Mouse (Mus musculus) thymus, postnatal 25 days (tissue): ENCODE results near the gene Tmcc2.

Experiments
- DNase-seq: peaks from one replicate; pipeline ENCODE4 v3.0.0; 2022

Gene Tmcc2

DNA sequence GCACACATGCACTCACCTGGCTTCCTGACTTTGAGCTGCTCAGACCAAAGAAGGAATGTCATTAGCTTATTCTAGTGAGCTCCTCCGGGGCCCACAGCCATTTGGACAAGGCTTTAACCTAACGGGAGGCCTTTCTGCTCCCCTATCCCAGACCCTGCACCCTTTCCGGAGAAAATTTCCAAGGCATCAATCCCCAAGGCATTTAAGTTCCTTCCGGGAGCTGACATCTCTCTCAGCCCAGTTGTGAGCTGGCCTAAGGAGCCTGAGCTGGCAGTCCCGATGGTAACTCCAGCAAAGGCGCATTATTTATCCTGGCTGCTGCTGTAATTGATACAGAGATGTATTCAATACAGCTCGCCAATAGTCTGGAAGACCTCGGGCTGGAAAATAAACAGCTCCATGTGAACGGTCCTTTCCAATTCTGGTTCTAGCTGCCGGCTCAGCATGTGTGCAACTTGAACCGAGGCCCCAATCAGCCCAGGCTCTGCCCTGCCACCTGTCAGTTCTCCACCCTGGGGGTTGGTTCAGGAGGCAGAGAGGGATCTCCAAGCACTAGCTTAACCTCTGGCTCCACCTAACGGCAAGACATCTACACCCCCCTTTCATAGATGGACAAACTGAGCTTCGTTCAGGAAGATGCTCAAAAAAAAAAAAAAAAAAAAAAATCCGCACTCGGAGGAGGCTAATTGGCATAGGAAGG is 1.0 kb downstream of the Tmcc2 start:
- peak; percentile 45 for DNase-seq

DNA sequence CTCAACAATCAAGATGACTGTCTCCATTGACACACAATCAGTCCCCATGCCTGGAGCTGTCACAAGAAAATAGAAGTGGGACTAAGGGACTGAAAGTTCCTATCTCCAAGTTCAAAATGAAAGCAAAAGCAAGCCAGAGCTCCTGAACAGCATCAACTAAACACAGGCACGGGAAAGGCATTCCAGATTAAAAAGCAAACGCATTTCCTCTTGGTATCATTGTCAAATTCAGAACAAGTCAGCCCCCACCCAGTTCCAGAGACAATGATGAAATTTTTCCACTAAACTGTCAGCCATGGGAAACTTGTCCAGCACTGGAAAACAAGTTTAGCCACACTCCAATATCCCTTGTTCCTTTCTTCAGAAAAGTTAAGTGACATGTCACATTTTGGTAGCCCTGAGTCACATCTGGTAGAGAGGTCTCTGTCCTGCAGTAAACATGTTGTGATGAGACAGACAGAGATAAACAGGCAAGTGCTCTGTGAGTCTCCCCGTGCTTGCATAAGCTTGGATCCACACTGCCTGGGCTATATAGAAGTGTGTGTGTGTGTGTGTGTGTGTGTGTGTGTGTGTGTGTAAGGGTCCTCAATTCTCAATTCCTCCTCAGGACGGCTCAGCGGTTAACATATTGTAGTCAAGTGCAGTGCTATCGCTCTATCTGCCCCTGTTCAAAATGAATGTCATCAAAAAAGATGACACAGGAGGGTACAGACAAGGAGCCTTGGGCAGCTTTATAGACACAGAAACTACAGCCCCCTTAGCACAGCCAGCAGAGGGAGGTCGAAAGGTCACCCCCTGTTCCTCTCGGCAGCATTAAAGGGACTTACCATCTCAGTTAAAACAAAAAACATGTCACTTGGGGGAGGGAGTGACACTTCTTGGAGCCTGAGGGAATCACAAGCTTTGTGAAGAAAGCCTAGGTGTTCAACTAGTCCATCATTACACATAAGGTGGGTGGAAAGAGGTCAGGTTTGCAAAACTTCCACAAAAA is 2.0 kb downstream of the Tmcc2 start:
- no peak for DNase-seq

DNA sequence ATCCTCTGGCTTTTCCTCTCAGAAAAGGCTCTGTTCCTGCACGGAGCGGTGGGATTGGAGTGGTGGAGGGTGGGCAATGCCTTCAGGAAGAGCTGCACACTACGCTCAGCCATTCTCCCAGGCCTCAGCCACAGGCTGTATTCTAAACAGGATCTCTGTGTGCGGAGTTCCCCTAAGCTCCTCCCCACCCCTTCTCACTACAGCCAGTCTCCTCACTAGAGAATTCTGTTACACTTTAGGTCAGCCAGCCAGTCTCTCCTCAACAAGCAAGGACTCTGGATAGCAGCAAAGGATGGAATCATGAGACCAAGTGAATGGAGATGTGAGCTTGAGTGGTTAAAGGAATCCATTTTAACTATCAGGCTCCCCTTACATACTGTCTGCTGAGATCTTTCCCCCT is 3.1 kb downstream of the Tmcc2 start:
- no peak for DNase-seq

DNA sequence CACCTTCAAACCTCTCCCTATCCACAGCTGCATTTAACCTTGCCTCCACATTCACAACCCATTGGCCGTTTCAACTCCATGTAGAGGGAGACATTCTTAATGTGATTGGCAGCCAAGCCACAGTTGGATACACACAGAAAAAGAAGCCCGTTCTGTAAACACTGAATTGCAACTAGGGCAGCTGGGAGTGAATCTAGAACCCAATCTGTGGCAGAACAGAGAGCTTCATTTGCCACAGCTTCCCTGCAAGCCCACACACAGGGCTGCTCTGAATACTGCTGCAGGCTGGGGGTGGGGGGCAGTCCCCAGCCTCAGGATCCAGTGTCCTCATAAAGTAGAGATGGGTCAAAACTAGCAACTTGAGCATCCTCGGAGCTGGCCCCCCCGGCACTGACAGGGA is 4.8 kb downstream of the Tmcc2 start:
- no peak for DNase-seq

DNA sequence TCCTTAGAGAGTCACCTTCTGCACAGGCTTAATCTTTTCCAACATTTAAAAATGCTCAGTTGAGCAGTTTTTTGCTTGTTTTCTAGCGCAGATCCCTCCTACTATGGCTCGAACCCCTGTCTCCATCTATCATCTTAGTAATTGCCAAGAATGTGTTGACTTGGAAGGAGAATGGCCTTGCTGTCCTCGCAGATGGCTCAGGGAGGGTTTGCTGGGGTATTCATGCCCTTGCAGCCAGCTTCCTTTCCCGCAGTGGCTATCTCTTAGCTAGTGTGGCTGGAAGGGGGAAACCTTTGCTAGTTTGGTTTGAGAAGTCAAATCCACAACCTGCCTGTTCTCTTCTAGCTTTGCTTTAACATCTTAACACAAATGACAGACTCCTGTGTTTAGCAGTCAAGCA is 5.4 kb downstream of the Tmcc2 start:
- no peak for DNase-seq

DNA sequence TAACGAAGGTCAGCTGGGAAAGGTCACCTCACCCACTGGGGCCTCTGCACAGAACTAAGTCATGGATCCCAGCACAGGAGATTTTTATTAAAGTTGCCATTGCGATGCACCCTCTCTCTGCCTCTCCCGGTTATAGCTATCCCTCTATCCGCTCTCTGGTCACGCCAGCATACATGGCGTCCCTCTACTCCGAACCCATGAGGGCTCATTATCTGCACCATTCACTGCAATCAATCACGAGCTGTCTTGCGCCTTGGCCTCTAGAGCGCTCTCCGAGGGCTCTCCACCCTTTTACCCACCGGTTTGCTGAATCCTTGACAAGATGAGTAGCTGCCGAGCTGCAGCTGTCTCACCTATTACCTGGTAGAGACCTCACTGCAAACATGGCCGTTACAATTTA is 5.8 kb downstream of the Tmcc2 start:
- no peak for DNase-seq

DNA sequence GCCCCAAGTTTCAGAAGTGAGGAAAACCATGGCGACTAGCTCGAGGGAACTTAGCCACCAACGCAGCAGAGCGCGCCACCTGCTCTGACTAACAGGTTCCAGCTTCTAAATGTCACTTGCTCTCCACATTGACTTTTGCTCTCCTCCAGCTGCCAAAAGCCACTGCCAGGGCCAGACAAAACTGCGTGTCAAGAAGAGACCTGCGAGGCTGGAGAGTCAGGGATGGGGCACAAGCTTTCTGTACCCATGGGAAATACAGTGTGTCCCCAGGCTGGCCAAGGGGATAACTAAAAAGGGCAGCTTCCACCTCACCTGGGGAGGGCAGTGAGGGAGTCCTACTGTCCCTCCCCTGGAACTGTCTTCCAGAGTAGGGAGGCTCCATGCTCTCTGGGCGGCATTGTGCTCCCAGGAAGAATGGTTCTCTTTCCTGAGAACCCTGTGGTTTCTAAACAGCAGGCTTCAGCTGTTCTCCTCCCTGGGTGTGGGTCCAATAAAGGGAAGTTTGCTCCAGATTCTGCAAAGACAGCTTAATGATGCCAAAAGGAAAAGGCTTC is 7.0 kb downstream of the Tmcc2 start:
- no peak for DNase-seq

DNA sequence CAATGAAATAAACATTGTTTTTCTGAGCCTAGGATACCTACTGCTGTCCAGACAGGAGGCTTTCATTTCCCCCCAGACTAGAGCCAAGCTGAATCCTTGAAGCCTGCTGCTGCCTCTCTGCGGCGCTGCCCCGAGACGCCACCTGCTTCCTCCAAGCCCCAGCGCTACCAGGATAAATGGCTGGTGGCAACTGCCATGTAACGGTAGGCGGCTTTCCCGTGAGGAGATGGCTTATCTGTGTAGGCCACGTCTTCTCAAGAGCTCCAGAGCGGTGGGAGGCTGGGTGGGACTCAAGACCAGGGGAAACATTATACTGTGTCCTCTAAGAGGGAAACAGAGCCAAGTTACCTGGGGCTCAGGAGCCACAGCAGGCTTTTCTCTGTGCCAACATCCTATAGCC is 9.2 kb downstream of the Tmcc2 start:
- peak; percentile 25 for DNase-seq

DNA sequence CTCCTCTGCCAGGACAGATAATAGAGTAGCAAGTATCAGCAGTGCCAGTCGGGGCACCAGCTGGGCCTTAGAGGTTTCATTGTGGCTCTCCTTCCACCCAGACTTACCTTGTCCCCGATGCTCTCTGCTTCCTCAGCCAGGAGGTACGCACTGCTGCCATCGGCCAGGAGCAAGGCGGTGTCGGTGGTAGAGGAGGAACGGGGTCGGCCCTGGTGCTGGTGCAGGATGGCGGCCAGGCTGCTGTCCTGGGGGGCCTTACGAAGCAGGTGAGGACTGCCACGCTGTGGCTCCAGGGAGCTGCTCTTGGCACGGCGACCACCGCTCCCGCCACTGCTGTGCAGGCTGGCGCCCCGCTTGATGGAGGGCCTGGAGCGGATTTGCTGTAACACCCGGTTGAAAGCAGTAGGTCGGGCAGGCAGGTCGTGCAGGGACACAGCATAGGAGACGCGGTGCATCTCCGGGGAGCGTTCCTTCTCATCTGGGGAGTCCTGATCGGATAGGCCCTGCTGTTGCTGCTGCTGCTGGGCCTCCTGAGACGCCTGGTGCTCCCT is 10.5 kb downstream of the Tmcc2 start:
- no peak for DNase-seq

DNA sequence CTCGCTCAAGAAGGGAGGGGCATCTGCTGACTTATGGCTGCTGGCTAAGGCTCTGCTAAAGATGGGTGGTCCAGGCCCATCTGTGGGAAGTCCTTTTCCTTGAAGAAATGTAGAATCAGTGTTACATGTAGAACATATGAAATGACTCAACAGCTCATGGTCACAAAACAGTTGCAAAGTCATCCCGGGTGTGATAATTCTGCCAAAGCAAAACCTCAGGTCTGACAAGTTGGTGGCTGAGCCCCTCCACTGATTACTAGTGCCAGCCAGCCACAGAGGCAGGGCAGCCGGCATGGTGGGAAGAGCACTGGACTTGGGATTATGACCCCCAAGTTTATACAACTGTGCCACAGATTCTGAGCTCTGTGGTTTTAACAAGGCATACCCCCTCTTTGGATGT is 13.3 kb downstream of the Tmcc2 start:
- DNase-seq, result no peak

DNA sequence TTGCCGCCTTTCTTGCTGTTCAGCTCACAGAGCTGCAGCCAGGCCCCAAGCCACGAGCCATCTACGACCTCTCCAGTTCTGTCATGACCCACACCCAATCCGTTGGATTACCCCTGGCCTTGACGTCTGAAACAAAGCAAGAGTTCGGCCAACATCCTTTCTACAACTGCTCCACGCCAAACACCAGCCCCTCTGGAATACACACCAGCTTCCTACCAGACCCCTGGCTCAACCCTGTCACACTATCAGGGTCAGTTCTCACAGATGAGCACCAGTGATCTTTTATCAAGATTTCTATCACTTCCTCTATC is 14.1 kb downstream of the Tmcc2 start:
- DNase-seq, result no peak

DNA sequence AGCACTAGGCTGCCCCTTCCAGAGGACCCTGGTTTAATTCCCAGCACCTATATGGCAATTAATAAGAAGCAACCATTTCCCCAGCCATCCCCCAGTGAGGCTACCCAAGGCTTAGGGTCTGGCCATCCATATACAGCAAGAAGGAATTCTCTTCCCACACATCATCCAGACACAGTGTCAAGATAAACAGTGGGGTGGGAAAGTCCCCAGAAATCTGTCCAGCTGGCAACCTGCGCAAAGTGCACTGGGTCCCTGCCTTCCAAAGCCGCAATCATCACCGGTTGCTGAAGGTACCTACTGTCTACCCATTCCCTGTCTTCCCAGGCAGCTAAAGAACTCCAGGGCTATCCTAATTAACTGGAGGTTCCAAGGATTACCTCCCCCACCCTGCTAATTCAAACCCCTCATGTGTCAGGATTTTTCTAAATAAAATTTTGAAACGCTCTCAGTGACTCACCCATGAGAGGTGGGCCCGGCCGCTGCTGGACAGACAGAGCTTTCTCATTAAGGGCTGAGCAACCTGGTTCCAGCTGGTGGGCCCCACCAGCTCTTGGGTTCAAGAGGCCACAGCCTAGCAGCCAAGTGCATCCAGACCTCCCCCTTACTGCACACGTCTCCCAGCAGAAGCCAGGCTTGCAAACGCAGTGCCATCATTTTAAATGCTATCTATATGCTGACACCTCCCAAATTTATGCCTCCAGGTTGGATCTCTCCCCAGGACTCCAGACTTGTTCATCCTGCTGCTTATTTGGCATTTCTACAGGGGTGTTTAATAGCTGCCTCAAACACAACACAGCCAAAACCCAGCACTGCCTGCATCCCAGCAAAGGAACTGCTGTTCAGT is 14.6 kb downstream of the Tmcc2 start:
- no peak for DNase-seq

DNA sequence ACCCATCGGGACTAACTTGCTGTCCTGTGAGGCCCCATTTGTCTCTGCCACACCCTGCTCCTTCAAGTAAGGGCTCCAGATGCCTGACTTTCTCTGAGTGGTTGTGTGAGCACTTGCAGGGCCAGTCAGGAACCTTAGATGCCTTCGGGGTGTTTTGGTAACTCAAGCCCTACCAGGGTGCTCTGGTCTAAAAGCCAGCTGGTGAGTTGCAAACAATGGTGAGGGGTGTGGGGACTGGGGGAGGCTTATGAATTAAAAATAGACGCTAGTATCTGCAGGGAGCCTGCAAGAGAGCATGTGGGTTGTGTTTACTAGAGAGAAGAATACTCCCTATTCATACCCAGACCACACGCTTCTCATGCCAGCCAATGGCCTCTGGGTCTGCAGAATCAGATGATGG is 15.8 kb downstream of the Tmcc2 start:
- DNase-seq, result no peak

DNA sequence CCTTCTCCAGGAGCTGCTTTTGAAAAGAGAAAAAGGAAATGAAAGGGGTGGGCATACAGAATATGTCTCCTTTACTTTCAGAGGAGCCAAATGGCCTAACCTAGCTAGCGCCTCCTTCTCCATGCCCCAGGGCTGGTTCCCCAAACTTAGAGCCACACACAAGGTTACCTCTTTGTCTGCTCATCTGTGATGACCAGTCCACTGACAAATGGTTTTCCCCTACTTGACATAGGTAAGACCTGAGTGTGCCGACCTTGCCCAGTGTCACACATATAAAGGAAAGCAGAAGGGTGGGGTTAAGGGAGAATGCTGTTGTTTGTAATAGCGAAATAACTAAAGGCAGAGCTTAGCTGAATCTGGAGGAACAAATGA is 16.2 kb downstream of the Tmcc2 start:
- DNase-seq, result no peak

DNA sequence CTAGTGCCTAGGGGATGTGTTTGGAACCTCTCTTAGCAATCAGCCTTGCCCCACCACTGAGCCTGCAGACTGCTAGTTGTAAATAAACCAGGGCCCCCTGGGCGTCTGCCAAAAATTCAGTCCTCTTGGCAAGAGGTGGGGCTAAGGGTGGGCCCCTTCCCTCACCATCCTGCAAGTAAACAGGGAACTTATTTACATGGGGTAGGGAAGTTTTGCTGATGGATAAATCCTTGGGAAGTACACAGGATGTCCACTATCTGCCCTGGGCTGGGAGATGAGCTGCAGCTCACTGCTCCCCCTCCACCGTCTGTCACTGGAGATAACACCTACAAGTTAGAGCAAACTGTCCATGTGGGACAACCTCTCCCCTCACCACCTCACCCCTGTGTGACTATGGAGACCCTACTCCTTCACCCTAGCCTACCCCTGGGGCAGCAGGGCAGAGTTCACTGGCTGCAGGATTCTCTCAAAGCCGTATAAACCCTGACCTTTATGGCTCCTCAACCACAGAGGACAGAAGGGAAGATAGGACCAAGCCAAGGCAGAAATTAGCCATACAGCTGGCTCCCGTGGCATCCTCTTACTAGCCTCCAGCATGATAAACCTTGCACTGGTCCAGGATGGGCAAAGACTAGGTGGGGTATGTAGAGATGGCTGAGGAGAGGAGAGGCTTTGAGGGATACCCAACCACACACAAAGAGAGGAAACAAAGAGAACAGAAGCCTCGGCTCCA is 16.8 kb downstream of the Tmcc2 start:
- DNase-seq, result no peak

DNA sequence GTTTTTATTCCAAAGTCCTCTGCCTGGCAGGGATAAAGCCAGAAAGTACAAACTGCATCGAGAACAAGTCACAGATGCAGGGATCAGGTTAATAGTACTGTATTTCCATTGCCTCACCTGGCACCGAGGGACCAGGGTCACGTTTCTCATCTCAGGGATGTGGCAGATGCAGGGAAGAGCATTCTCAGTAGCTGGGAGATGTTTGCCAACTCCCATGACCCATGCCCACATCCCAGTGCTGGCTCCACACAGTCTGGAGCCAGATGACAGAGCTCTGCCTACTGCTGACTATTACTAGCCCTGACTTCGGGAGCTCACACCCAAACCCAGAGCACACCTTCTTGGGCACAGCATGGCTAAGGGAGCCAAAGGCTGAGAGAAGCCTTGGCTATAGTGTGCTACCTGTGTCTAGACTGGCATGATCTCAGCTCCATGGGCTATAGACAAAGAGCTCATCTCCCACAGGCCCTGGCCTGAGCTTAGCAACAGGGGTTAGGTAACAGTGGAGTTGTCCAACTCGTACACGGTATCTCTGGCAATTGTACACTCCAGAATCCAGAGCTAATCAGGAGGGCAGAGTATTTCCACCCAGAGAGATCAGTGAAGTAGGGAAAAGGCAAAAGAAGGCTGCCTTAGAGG is 18.1 kb downstream of the Tmcc2 start:
- DNase-seq, result no peak

DNA sequence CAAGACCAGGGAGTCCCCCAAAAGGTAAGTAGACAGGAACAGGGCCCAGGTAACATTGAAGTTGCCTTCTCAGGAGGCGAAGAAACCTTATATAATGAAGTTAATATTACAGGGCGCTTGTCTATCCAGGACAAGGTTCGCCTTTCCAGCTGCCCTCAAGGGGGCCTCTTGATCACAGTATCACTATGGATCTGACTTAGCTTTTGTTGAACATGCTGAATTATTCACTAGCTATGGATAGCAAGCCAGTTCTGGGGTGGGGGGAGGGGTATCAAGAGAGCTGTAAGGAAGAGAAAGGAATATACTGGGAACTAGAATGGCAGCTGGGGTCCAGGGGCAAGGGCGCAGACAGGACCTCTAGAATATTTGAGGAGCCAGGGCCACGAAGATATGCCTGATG is 18.7 kb downstream of the Tmcc2 start:
- no peak for DNase-seq

DNA sequence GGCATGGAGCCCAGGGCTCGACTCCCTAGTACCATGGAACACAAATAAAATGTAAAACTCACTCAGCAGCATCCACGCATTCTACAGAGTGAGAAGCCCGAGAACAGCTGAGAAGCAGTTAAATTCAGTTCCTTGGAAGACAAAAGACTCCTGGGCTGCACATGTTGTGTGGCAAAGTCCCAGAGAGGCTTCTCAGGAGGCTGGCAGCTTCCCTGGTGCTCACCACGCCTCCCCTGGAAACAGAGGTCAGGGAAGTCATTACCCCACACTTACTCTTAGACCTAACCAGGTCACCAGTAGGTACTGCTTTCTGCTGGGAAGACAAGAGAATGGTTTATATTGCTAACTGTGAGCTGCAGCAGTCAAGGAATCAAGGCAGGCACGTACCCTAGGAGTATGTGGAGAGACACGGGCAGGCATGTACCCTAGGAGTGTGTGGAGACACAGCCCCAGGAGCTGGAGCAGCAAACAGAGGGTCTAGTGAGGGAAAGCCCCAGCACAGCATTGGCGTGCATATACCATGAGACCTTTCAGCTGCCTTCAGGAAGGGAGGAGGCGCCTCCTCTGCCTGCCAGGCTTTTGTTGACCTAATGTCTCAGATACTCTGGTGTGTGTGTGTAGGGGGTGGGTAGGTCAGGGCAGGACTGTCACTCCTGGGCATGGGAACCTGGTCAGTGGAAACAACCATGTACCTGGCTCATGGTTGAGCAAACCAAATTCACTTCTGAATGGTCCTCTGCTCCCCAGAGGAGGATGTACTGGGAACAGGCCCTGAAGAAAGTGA is 19.6 kb downstream of the Tmcc2 start:
- no peak for DNase-seq

DNA sequence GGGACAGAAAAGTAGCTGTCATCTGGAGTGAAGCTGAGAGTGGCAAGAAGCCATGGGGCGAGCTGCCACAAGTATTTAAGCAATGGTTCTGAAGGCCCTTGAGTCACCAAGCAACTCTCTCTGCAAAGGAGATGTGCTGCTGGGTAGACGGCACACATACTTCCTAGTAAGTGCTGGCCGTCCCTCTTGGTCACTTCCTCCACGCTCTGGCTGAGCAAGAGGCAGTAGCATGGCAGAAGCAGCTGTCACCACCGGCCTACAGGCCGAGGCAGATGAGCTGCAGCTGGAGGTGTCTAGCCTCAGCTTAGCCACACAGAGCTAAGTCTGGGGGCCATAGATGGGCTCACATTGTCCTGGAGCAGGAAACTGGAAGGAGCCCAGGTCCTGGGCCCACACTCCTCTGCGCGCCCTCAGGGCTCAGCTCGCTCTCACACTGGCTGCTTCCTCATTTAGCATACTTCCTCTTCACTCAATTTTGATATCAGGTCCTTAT is 20.4 kb downstream of the Tmcc2 start:
- DNase-seq, result no peak

DNA sequence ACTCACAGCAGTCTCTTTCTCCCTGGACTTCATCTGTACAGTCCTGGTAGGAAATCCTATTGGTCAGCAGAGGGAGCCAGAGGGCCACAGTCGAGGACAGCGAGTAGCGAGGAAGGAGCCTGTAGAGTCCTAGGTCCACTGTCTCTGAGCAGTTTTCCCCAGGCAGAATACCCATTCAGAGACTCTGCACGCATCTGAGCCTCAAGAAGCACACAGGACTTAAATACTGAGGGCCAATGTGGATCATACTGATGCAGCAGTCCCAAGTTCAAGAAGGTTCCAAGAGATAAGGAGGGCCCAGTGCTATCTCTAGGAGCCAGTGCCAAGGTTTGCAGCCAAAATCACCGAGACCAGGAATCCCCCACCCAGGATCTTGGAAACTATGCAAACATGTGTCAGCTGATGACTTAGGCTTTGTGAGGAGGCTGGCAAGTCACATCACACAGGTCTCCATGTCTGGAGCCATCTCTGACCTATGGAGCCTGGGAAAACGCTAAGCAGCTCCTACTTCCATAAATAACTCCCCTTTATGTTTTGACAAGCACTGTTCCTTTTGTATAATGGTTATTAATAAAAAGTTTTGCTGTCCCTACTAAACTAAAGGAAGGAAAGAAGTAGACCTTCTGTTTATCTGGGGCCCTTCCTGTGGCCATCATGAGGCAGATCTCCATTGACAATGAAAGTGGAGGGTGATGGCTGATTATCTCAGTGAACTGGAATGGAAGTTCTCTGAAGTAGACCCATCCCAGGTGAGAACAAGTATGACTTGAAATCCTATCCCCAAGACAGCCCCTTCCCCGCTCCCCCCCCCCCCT is 23.2 kb downstream of the Tmcc2 start:
- peak; percentile 72 for DNase-seq
